Mouse (Mus musculus): ENCODE measurements around the gene Cib1. TPM values are rescaled to one million over a fixed set of nuclear protein-coding genes. Genes with fewer than 3 reads are reported as not detected.
A peak's percentile ranks its signal among the peaks of the same experiment; 100 is the strongest.

The Cib1 gene
- polyA plus RNA-seq, 1 experiment from 2014 or later = 189 TPM

DNA sequence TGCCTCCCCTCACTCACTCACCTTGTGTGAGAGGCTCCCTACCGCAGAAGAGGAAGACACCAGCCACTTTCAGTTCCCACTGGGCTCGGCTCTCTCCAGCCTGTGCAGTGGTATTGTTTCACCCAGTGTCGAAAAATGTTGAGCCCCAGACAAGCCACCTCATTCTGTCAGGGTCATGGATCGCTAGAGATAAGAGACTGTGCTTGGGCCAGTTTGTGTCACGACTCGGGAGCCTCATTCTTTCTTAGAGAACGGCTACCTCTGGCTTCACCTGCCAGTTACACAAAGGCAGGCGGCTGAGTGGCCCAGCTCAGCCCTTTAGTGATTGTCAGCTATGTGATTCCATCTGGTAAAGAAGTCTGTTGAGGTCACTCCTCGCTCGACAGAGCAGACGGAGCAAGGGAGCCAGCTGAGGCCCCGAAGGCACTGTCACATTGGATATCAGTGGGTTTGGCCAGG, 28.9 kb downstream of the Cib1 start:
- ATAC-seq (ENCODE audit: low FRiP score, low TSS enrichment) = no peak
- Histone ChIP-seq H3K36me3 (ENCODE audit: control insufficient read depth, insufficient read depth, low read length) (no peaks in the 10 kb centered on the region), H3K4me2 (replicated peaks; ENCODE audit: low read depth) (no peak overlapping the region), H3K9ac (ENCODE audit: low read length) (no peak overlapping the region), H3K4me3 (ENCODE audit: low read depth, low read length) (no peak overlapping the region), H3K27me3 (ENCODE audit: control insufficient read depth, insufficient read depth, low read length) (no peaks in the 10 kb centered on the region), H3K9me3 (ENCODE audit: control insufficient read depth, low read length) (no peaks in the 10 kb centered on the region), H3K27ac (replicated peaks) (peak overlapping the region; percentile 35), H3K4me1 (replicated peaks; ENCODE audit: control insufficient read depth, insufficient read depth) (peaks cover 15% of the 10 kb centered on the region)
- TF ChIP-seq EP300 (optimal IDR thresholded peaks at IDR 0.05) (no peak), CTCF (IDR thresholded peaks at IDR 0.05; ENCODE audit: low read depth) (no peak)
- DNase-seq (ENCODE audit: low spot score) = no peak
- WGBS = 53% methylated on average over 12 of the region's 12 CpGs

- 75% methylated on average over 5 of the region's 5 CpGs for WGBS
- TF ChIP-seq EP300 (optimal IDR thresholded peaks at IDR 0.05) (no peak), CTCF (IDR thresholded peaks at IDR 0.05; ENCODE audit: low read depth) (no peak)
- no peak overlapping the region for H3K9ac ChIP-seq (ENCODE audit: low read length)
- DNase-seq (ENCODE audit: low spot score) (no peak), ATAC-seq (ENCODE audit: low FRiP score, low TSS enrichment) (no peak)
- peaks cover 13% of the 10 kb centered on the region for H3K4me1 ChIP-seq (replicated peaks; ENCODE audit: control insufficient read depth, insufficient read depth)
- no peak overlapping the region for H3K4me2 ChIP-seq (replicated peaks; ENCODE audit: low read depth)
- peak overlapping the region; percentile 30; the same call in 1 of the 2 replicates for H3K27ac ChIP-seq (replicated peaks)
- H3K27me3 ChIP-seq (ENCODE audit: control insufficient read depth, insufficient read depth, low read length) = no peaks in the 10 kb centered on the region
- no peaks in the 10 kb centered on the region for H3K36me3 ChIP-seq (ENCODE audit: control insufficient read depth, insufficient read depth, low read length)
- H3K4me3 ChIP-seq (ENCODE audit: low read depth, low read length) = no peak overlapping the region
- H3K9me3 ChIP-seq (ENCODE audit: control insufficient read depth, low read length) = no peaks in the 10 kb centered on the region
These were observed 29.7 kb downstream of the Cib1 start for GRCm38 (mm10) chr7:80202961-80203360.

DNA sequence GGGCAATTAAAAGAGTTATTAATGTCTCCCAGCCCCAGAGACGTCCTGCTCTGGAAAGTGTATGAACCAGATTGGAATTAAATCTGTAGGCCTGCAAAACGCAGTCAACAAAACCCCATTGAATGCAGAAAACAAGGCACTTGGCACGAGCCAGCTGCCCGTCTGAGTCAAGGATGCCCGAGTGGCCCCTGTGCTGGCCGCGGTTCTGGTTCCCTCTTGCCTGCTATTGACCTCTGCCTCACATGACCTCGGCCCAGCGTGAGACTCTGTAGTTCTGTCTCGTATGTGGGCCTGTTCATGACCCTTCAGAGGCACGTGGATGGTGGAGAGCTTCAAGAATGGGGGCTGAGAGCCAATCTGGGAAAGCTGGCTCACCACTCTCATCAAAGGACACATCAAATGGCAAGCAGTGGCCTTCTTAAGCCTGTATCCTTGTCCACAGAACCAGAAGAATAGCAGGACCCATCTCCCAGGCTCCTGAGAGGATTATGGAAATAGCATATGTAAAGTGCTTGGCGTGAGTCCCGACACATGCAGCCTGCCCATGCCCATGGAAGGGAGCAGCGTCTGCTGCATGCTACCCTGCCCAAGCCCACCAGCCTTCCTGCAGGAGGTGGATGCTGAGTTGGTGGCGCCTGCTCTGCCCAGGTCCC, 30.6 kb downstream of the Cib1 start:
- Histone ChIP-seq H3K9me3 (ENCODE audit: control insufficient read depth, low read length) (no peaks in the 10 kb centered on the region), H3K27me3 (ENCODE audit: control insufficient read depth, insufficient read depth, low read length) (no peaks in the 10 kb centered on the region), H3K9ac (ENCODE audit: low read length) (no peak overlapping the region), H3K4me3 (ENCODE audit: low read depth, low read length) (no peak overlapping the region), H3K4me1 (replicated peaks; ENCODE audit: control insufficient read depth, insufficient read depth) (peaks cover 12% of the 10 kb centered on the region), H3K27ac (replicated peaks) (0 out of 2 replicates have a peak overlapping the region, but pooled peaks have one; percentile 13), H3K4me2 (replicated peaks; ENCODE audit: low read depth) (no peak overlapping the region), H3K36me3 (ENCODE audit: control insufficient read depth, insufficient read depth, low read length) (no peaks in the 10 kb centered on the region)
- TF ChIP-seq CTCF (IDR thresholded peaks at IDR 0.05; ENCODE audit: low read depth) (no peak), EP300 (optimal IDR thresholded peaks at IDR 0.05) (no peak)
- DNase-seq (ENCODE audit: low spot score) (no peak), ATAC-seq (ENCODE audit: low FRiP score, low TSS enrichment) (no peak)
- WGBS = 77% methylated on average over 15 of the region's 15 CpGs

DNA sequence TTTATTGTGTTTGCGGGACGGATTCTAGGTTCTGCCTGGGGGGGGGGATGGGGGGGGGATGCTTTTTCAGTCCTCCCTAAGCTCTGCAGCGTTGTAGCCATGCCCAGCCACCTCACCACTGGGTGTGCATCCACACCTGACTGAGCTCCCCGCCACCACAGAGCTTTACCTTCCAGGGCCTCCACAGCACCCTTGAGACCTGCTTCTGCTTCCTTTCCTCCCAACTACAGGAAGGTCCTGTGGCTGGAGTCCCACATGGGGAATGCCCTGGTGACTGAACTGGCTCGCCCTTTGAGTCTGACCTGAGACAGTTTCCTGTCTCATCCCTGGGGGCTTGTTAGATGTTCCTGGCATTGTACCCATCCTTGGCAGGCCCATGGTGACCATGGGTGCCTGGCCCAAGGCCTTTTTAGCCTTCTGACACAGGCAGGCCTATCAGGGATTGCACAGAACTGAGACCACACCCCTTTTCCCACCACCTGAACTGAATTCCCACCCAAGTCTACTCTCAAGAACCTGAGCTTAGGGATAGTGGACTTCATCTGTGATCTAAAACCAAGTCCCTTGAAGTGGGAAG, 31.6 kb downstream of the Cib1 start:
- Histone ChIP-seq H3K4me3 (ENCODE audit: low read depth, low read length) (no peak overlapping the region), H3K4me2 (replicated peaks; ENCODE audit: low read depth) (no peak overlapping the region), H3K36me3 (ENCODE audit: control insufficient read depth, insufficient read depth, low read length) (no peaks in the 10 kb centered on the region), H3K27me3 (ENCODE audit: control insufficient read depth, insufficient read depth, low read length) (no peaks in the 10 kb centered on the region), H3K9me3 (ENCODE audit: control insufficient read depth, low read length) (no peaks in the 10 kb centered on the region), H3K9ac (ENCODE audit: low read length) (no peak overlapping the region), H3K4me1 (replicated peaks; ENCODE audit: control insufficient read depth, insufficient read depth) (peaks cover 8% of the 10 kb centered on the region), H3K27ac (replicated peaks) (0 out of 2 replicates have a peak overlapping the region, but pooled peaks have one; percentile 8)
- no peak for ATAC-seq (ENCODE audit: low FRiP score, low TSS enrichment)
- TF ChIP-seq CTCF (IDR thresholded peaks at IDR 0.05; ENCODE audit: low read depth) (no peak), EP300 (optimal IDR thresholded peaks at IDR 0.05) (no peak)
- WGBS = 60% methylated on average over 5 of the region's 5 CpGs
- DNase-seq (ENCODE audit: low spot score) = no peak

DNA sequence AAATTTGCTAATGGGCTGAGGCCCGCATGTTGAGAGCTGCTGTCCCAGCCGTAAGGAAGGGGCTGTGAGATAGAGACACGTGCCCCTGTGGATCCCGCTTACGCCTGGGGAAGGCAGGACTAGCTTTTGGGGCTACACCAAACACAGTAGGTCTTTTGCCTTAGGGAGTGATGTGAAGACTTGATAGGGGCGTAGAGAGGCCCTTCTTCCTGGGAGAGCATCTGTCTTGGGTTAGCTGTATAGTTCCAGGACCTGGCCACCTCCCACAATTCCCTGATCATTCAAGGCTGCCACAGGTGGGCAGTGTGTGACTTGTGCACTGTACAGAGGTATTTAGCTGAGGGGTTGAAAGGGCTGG, 32.0 kb downstream of the Cib1 start:
- H3K4me3 ChIP-seq (ENCODE audit: low read depth, low read length) = no peak overlapping the region
- H3K27me3 ChIP-seq (ENCODE audit: control insufficient read depth, insufficient read depth, low read length) = no peaks in the 10 kb centered on the region
- H3K4me2 ChIP-seq (replicated peaks; ENCODE audit: low read depth) = peak overlapping the region; percentile 88; the same call in 1 of the 2 replicates
- no peak for ATAC-seq (ENCODE audit: low FRiP score, low TSS enrichment)
- peaks cover 8% of the 10 kb centered on the region for H3K4me1 ChIP-seq (replicated peaks; ENCODE audit: control insufficient read depth, insufficient read depth)
- no peak for TF ChIP-seq EP300 (optimal IDR thresholded peaks at IDR 0.05)
- peak; percentile 37 for TF ChIP-seq CTCF (IDR thresholded peaks at IDR 0.05; ENCODE audit: low read depth)
- no peak overlapping the region for H3K9ac ChIP-seq (ENCODE audit: low read length)
- H3K36me3 ChIP-seq (ENCODE audit: control insufficient read depth, insufficient read depth, low read length) = no peaks in the 10 kb centered on the region
- DNase-seq (ENCODE audit: low spot score) = no peak
- WGBS = 80% methylated on average over 6 of the region's 6 CpGs
- H3K9me3 ChIP-seq (ENCODE audit: control insufficient read depth, low read length) = no peaks in the 10 kb centered on the region
- H3K27ac ChIP-seq (replicated peaks) = 0 out of 2 replicates have a peak overlapping the region, but pooled peaks have one; percentile 46
